Mouse (Mus musculus): ENCODE data around the gene Vmn1r84. TPM values are rescaled to one million over a fixed set of nuclear protein-coding genes. Genes with fewer than 3 reads are reported as not detected.

Gene Vmn1r84
- not detected for polyA plus RNA-seq (2017; shearing (Covaris generic))

GRCm38 (mm10) chr7:12369173-12369572, at the start of gene Vmn1r84:
Vmn1r84 (minus strand) TSS chr7:12369273.

GRCm38 (mm10) chr7:12329381-12329780, 39.7 kb downstream of the Vmn1r84 start, which contains the start of gene Vmn1r83:
Vmn1r83 (minus strand) TSS chr7:12329481.

Other genes with a start within 250 kb of the Vmn1r84 start
- 0.37 TPM for gene Vmn1r78, start 219.0 kb downstream of the Vmn1r84 start, polyA plus RNA-seq (2017; shearing (Covaris generic))
- gene Vmn1r79, start 198.0 kb downstream of the Vmn1r84 start, polyA plus RNA-seq (2017; shearing (Covaris generic)), result not detected
- gene Vmn1r80, start 180.0 kb downstream of the Vmn1r84 start, polyA plus RNA-seq (2017; shearing (Covaris generic)), result 0.05 TPM
- 0.14 TPM for gene Vmn1r81, start 101.0 kb downstream of the Vmn1r84 start, polyA plus RNA-seq (2017; shearing (Covaris generic))
- not detected for gene Vmn1r82, start 68.8 kb downstream of the Vmn1r84 start, polyA plus RNA-seq (2017; shearing (Covaris generic))
- gene Vmn1r83, start 39.8 kb downstream of the Vmn1r84 start, polyA plus RNA-seq (2017; shearing (Covaris generic)), result not detected
- 1.8 TPM for gene Zfp551, start 53.5 kb upstream of the Vmn1r84 start, polyA plus RNA-seq (2017; shearing (Covaris generic))
- 4.4 TPM for gene Zfp606, start 109.0 kb upstream of the Vmn1r84 start, polyA plus RNA-seq (2017; shearing (Covaris generic))
- not detected for gene 2900092C05Rik, start 143.2 kb upstream of the Vmn1r84 start, polyA plus RNA-seq (2017; shearing (Covaris generic))
- 0.04 TPM for gene Vmn2r53, start 239.5 kb upstream of the Vmn1r84 start, polyA plus RNA-seq (2017; shearing (Covaris generic))